Mouse (Mus musculus): Measurements from ENCODE around the gene Ebf1.

DNA sequence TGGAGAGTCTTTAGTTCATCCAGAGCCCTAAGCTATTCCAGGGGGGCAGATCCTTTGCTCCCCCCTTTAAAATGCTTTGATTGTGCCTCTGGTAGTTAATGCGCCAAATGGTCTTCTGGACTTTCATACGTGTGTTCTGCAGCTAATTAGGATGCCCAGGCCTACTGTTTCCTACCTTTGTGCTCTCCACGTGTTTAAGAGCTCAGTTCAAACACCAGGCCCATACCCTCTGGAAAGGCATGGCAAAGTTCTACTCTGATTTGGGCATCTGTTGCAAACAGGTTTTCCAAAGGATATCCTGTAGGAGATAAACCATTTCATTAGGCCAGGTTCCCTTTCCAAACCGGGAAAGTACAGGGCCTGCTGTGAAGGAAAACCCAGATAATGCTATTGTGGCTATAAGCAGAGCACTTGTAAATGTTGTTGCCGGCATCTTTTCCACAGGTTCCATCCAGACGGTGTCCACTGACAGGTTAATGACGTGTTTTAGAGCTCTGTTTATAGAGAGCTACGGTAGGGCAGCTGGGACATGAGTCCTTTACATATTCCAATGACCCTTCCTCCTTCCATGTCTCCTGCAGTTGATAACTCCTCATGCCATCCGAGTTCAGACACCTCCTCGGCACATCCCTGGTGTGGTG lies 306.9 kb downstream of the Ebf1 start:
- no peak for TF ChIP-seq CTCF (IDR thresholded peaks at IDR 0.05; ENCODE audit: low read depth, low read length)
- no peak for TF ChIP-seq POLR2A (IDR thresholded peaks at IDR 0.05; ENCODE audit: insufficient read depth, low read length)
- TF ChIP-seq EP300 (IDR thresholded peaks at IDR 0.05; ENCODE audit: insufficient read depth, low read depth, low read length), result no peak
